Mouse (Mus musculus): ENCODE measurements around the gene Tomm22. TPM values are rescaled to one million over a fixed set of nuclear protein-coding genes. Genes with fewer than 3 reads are reported as not detected.

Gene Tomm22
- polyA plus RNA-seq, 1 experiment, result 145 TPM

- no peaks in the 10 kb centered on the region for H3K4me1 ChIP-seq (ENCODE audit: control insufficient read depth, insufficient read depth, low read length)
- H3K9me3 ChIP-seq (replicated peaks; ENCODE audit: control insufficient read depth, insufficient read depth, low read length, poor library complexity, severe bottlenecking), result no peaks in the 10 kb centered on the region
- H3K4me3 ChIP-seq (ENCODE audit: low read depth, low read length), result no peak overlapping the region
- no peak overlapping the region for H3K9ac ChIP-seq (ENCODE audit: low read depth, poor library complexity, severe bottlenecking)
- H3K27ac ChIP-seq (ENCODE audit: insufficient read depth, low read length), result no peak overlapping the region
- peaks cover 8% of the 10 kb centered on the region; the same call in 1 of the 2 replicates for H3K36me3 ChIP-seq (ENCODE audit: control insufficient read depth, insufficient read depth, low read length, poor library complexity, severe bottlenecking)
- TF ChIP-seq CTCF (IDR thresholded peaks at IDR 0.05; ENCODE audit: low read depth, low read length) (no peak), EP300 (IDR thresholded peaks at IDR 0.05; ENCODE audit: insufficient read depth, low read depth, low read length) (no peak), POLR2A (IDR thresholded peaks at IDR 0.05; ENCODE audit: insufficient read depth, low read length) (no peak)
- no peaks in the 10 kb centered on the region for H3K27me3 ChIP-seq (ENCODE audit: control insufficient read depth, insufficient read depth, low read length, poor library complexity, severe bottlenecking)
These were observed 26.4 kb downstream of the Tomm22 start for GRCm38 (mm10) chr15:79697011-79697410.

- no peak overlapping the region for H3K9ac ChIP-seq (ENCODE audit: low read depth, poor library complexity, severe bottlenecking)
- no peak overlapping the region for H3K4me3 ChIP-seq (ENCODE audit: low read depth, low read length)
- peaks cover 8% of the 10 kb centered on the region; the same call in 1 of the 2 replicates for H3K36me3 ChIP-seq (ENCODE audit: control insufficient read depth, insufficient read depth, low read length, poor library complexity, severe bottlenecking)
- H3K27ac ChIP-seq (ENCODE audit: insufficient read depth, low read length), result no peak overlapping the region
- no peaks in the 10 kb centered on the region for H3K4me1 ChIP-seq (ENCODE audit: control insufficient read depth, insufficient read depth, low read length)
- H3K27me3 ChIP-seq (ENCODE audit: control insufficient read depth, insufficient read depth, low read length, poor library complexity, severe bottlenecking), result no peaks in the 10 kb centered on the region
- H3K9me3 ChIP-seq (replicated peaks; ENCODE audit: control insufficient read depth, insufficient read depth, low read length, poor library complexity, severe bottlenecking), result no peaks in the 10 kb centered on the region
- no peak for TF ChIP-seq EP300 (IDR thresholded peaks at IDR 0.05; ENCODE audit: insufficient read depth, low read depth, low read length)
These were observed 27.0 kb downstream of the Tomm22 start for GRCm38 (mm10) chr15:79697558-79698187.

DNA sequence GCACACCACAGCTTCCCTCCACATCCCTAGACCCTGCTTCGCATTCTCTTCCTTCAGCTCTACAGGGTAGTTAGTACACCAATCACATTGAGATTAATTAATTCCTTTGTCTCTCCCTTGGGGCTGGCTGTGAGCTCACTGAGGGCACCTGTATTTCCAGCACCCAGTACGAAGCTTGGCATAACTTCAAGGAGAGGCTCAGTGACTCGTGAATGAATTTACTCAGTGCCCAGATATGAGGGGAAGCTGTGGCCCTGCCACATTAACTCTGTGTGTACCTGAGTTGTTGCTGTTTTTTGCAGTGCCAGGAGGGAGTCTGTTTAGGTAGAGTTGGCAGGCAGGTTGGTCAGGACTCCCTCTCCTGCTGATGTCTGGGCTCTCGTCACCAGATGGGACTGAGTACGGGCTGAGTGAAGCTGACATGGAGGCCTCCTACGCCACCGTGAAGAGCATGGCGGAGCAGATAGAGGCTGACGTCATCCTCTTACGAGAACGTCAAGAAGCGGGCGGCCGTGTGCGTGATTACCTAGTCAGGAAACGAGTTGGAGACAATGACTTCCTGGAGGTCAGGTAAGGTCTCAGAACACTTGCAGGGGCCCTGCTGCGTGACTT lies 36.0 kb downstream of the Tomm22 start:
- no peak for TF ChIP-seq EP300 (IDR thresholded peaks at IDR 0.05; ENCODE audit: insufficient read depth, low read depth, low read length)
- no peak for TF ChIP-seq POLR2A (IDR thresholded peaks at IDR 0.05; ENCODE audit: insufficient read depth, low read length)
- TF ChIP-seq CTCF (IDR thresholded peaks at IDR 0.05; ENCODE audit: low read depth, low read length), result no peak
- Histone ChIP-seq H3K27me3 (ENCODE audit: control insufficient read depth, insufficient read depth, low read length, poor library complexity, severe bottlenecking) (no peaks in the 10 kb centered on the region), H3K9me3 (replicated peaks; ENCODE audit: control insufficient read depth, insufficient read depth, low read length, poor library complexity, severe bottlenecking) (no peaks in the 10 kb centered on the region), H3K4me3 (ENCODE audit: low read depth, low read length) (no peak overlapping the region), H3K36me3 (ENCODE audit: control insufficient read depth, insufficient read depth, low read length, poor library complexity, severe bottlenecking) (peaks cover 3% of the 10 kb centered on the region), H3K27ac (ENCODE audit: insufficient read depth, low read length) (no peak overlapping the region), H3K4me1 (ENCODE audit: control insufficient read depth, insufficient read depth, low read length) (no peaks in the 10 kb centered on the region), H3K9ac (ENCODE audit: low read depth, poor library complexity, severe bottlenecking) (no peak overlapping the region)

DNA sequence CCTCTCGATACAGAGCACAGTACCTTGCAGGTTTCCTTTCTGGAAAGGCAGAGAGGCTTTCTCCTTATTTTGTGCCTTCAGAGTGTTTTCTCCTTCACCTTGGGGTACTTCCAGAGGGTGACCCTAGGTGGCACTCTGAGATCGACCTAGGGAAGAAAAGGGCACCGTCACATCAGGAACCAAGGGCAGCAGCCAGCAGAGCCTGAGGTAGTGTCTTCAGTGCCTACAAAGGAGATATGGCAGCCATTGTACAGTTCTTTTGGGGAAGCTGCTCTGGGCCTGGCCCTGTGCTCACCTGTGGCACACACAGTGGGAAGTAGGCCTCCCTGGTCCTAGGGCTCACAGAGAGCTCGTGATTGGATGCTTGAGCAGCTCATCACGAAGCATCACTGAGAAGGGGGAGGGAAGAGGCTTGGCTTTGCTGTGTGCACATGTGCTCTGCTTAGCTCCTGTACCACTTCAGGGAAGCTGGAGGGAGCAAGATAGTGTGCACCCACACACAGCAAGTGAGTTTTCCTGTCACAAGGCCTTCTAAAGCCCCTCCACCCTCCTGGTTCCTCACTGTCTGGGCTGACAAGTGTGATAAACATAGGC lies 37.7 kb downstream of the Tomm22 start:
- H3K36me3 ChIP-seq (ENCODE audit: control insufficient read depth, insufficient read depth, low read length, poor library complexity, severe bottlenecking), result peaks cover 5% of the 10 kb centered on the region
- no peak for TF ChIP-seq EP300 (IDR thresholded peaks at IDR 0.05; ENCODE audit: insufficient read depth, low read depth, low read length)
- TF ChIP-seq CTCF (IDR thresholded peaks at IDR 0.05; ENCODE audit: low read depth, low read length), result peak; percentile 35
- TF ChIP-seq POLR2A (IDR thresholded peaks at IDR 0.05; ENCODE audit: insufficient read depth, low read length), result no peak

GRCm38 (mm10) chr15:79715646-79716045 lies 45.0 kb downstream of the Tomm22 start:
- Histone ChIP-seq H3K4me1 (ENCODE audit: control insufficient read depth, insufficient read depth, low read length) (no peaks in the 10 kb centered on the region), H3K4me3 (ENCODE audit: low read depth, low read length) (no peak overlapping the region), H3K36me3 (ENCODE audit: control insufficient read depth, insufficient read depth, low read length, poor library complexity, severe bottlenecking) (peaks cover 5% of the 10 kb centered on the region), H3K9ac (ENCODE audit: low read depth, poor library complexity, severe bottlenecking) (no peak overlapping the region), H3K9me3 (replicated peaks; ENCODE audit: control insufficient read depth, insufficient read depth, low read length, poor library complexity, severe bottlenecking) (no peaks in the 10 kb centered on the region), H3K27me3 (ENCODE audit: control insufficient read depth, insufficient read depth, low read length, poor library complexity, severe bottlenecking) (no peaks in the 10 kb centered on the region), H3K27ac (ENCODE audit: insufficient read depth, low read length) (no peak overlapping the region)
- TF ChIP-seq EP300 (IDR thresholded peaks at IDR 0.05; ENCODE audit: insufficient read depth, low read depth, low read length), result no peak
- TF ChIP-seq POLR2A (IDR thresholded peaks at IDR 0.05; ENCODE audit: insufficient read depth, low read length), result no peak
- TF ChIP-seq CTCF (IDR thresholded peaks at IDR 0.05; ENCODE audit: low read depth, low read length), result no peak

More for the DNA sequence above, 37.7 kb downstream of the Tomm22 start:
- Histone ChIP-seq H3K9ac (ENCODE audit: low read depth, poor library complexity, severe bottlenecking) (no peak overlapping the region), H3K4me3 (ENCODE audit: low read depth, low read length) (no peak overlapping the region), H3K27me3 (ENCODE audit: control insufficient read depth, insufficient read depth, low read length, poor library complexity, severe bottlenecking) (no peaks in the 10 kb centered on the region), H3K9me3 (replicated peaks; ENCODE audit: control insufficient read depth, insufficient read depth, low read length, poor library complexity, severe bottlenecking) (no peaks in the 10 kb centered on the region), H3K27ac (ENCODE audit: insufficient read depth, low read length) (no peak overlapping the region), H3K4me1 (ENCODE audit: control insufficient read depth, insufficient read depth, low read length) (no peaks in the 10 kb centered on the region)

- Histone ChIP-seq H3K9ac (ENCODE audit: low read depth, poor library complexity, severe bottlenecking) (no peak overlapping the region), H3K4me1 (ENCODE audit: control insufficient read depth, insufficient read depth, low read length) (no peaks in the 10 kb centered on the region), H3K27me3 (ENCODE audit: control insufficient read depth, insufficient read depth, low read length, poor library complexity, severe bottlenecking) (no peaks in the 10 kb centered on the region), H3K4me3 (ENCODE audit: low read depth, low read length) (no peak overlapping the region), H3K9me3 (replicated peaks; ENCODE audit: control insufficient read depth, insufficient read depth, low read length, poor library complexity, severe bottlenecking) (no peaks in the 10 kb centered on the region), H3K27ac (ENCODE audit: insufficient read depth, low read length) (no peak overlapping the region), H3K36me3 (ENCODE audit: control insufficient read depth, insufficient read depth, low read length, poor library complexity, severe bottlenecking) (peaks cover 5% of the 10 kb centered on the region)
- TF ChIP-seq POLR2A (IDR thresholded peaks at IDR 0.05; ENCODE audit: insufficient read depth, low read length), result no peak
- TF ChIP-seq EP300 (IDR thresholded peaks at IDR 0.05; ENCODE audit: insufficient read depth, low read depth, low read length), result no peak
- no peak for TF ChIP-seq CTCF (IDR thresholded peaks at IDR 0.05; ENCODE audit: low read depth, low read length)
These were observed 46.0 kb downstream of the Tomm22 start for GRCm38 (mm10) chr15:79716710-79717109.

All from ES-Bruce4 (cell line).